Mouse (Mus musculus) layer of hippocampus, adult 11-12 months (tissue): Measurements from ENCODE around the gene Sugct.
"Not testable (repeated sequence)": the region's sequence is repeated elsewhere in the genome, so short reads cannot be mapped to it uniquely, and the experiment has no call there.

Experiments used
- DNase-seq: peaks from one replicate; pipeline ENCODE4 v3.0.0; 2022; ENCODE audit warnings: low spot score

The Sugct gene

GRCm38 (mm10) chr13:16901424-16901823 is 793.9 kb downstream of the Sugct start:
- no peak for DNase-seq

GRCm38 (mm10) chr13:16898084-16898792 is 797.1 kb downstream of the Sugct start:
- no peak for DNase-seq

- DNase-seq = no peak
These were observed 817.3 kb downstream of the Sugct start for GRCm38 (mm10) chr13:16878056-16878455.

- DNase-seq = no peak
These were observed 835.4 kb downstream of the Sugct start for GRCm38 (mm10) chr13:16859986-16860385.

DNA sequence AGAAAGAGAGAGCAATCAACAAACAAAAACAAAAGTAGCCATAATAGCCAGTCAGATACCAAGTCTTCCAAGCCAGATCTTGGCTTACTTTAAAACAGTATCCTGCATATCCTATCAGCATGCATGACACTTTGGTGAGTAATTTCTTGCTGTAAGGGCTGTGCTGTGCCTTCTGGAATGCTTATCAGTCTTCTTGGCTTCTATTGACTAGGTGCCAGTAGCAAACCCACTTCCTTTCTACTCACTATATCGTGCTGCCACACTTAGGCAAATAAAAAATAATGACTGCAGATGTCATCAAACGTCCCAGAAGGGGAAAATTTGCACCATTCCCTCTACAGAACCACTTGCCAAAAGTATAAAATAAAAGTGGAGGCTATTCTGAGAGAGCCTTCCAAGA is 848.1 kb downstream of the Sugct start:
- DNase-seq = no peak

GRCm38 (mm10) chr13:16840994-16841393 is 854.4 kb downstream of the Sugct start:
- DNase-seq = no peak

DNA sequence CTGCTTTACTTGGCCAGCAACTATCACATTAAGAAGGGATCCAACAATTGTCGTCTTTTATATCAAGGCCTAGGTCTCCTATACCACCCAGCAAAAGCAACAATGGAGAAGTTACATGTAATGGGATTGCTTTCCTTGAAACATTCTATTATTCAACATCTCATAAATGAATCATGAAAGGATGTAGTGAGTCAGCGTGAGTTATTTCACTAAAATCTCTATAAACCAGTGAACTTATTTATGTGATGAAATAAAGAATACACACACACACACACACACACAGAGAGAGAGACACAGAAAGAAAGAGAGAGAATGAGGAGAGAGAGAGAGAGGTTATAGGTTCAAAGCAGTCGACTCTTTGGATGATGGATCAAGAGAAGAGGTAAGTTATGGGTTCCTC is 856.9 kb downstream of the Sugct start:
- no peak for DNase-seq

- DNase-seq = no peak
These were observed 860.2 kb downstream of the Sugct start for GRCm38 (mm10) chr13:16835111-16835510.

- DNase-seq = no peak
These were observed 862.3 kb downstream of the Sugct start for GRCm38 (mm10) chr13:16833069-16833468.

DNA sequence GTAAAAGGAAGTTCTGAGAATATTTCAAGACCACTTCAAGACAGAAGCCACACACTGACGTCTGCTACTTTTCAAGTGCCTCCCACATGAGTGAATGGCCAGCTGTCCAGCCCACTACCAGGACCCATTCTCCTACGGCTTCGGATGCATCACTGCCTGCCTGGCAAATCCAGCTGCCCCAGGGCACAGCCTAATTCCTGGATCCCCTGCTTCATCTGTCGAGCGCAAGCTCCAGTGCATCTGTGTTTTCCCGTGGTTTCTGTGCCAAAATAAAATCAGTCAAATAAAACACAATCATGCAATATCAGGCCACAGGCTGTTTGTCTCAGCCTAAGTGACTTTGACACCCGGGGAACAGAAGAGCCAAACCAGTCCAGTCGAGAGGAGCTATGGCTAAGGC is 863.5 kb downstream of the Sugct start:
- DNase-seq = no peak

GRCm38 (mm10) chr13:16830291-16830690 is 865.1 kb downstream of the Sugct start:
- DNase-seq = not testable (repeated sequence)

DNA sequence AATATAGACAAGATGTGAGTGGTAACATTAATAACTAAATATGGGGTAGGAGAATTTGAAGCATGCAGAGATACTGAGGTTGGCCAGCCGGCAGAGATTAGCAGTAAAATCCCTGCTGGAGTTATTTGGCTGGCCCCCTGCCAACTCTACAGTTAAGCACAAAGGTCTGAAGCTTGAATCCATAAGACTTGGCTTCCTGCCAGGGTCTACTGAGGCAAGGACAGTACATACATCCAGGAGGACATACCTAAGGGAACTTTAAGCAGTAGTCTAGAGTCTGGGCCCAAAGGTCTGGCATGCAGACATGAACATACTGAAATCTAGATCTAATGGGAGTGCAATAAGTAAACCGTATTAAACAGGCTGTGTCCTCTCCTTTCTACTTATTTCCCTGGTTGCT is 865.8 kb downstream of the Sugct start:
- no peak for DNase-seq

DNA sequence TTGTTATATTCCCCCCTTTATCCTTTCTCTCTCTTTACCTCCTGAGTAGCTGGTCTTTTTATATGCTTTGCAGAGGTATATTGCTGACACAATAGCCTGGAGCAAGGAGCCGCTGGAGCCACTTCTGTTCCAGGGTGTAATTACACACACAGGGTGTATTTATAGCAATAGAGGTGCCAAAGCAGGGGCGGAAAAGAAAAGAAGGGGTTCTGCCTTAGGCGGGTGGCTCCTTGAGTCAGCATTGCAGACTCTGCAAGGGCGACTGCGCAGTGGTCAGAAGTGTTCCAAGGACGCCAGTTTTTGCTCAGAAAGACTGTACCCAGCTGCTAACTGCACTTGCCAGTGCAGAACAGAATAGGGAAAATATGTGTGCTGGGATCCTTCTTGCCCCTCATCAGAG is 869.7 kb downstream of the Sugct start:
- no peak for DNase-seq

GRCm38 (mm10) chr13:16821785-16822184 is 873.6 kb downstream of the Sugct start:
- no peak for DNase-seq

- no peak for DNase-seq
These were observed 877.9 kb downstream of the Sugct start for GRCm38 (mm10) chr13:16817471-16817870.

DNA sequence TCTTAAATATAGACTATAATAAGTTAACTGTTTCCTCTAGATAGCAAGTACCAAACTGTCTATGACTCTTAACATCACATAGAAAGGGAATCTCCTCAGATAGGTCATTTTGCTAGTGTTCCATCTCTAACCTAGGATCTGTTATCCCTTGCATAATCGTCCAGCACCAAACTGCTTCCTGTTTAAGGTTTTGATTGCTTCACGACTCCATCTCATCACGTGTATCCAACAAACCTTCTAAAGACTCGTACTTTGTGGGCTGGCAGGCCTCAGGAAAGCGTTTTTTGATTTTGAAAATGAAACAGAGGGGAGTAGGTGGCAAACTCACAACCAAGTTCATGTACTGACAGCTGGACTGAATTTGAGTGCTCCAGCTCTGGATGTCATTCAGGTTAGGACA is 878.6 kb downstream of the Sugct start:
- no peak for DNase-seq

GRCm38 (mm10) chr13:16812268-16812667 is 883.1 kb downstream of the Sugct start:
- DNase-seq = no peak
